Mouse (Mus musculus) inflammation-experienced regulatory T-cells, adult 6 months (primary cell): ENCODE measurements around the gene Wipf1. TPM values are rescaled to one million over a fixed set of nuclear protein-coding genes. Genes with fewer than 3 reads are reported as not detected.

Experiments used
- ATAC-seq: one replicate; pipeline ENCODE4 v1.8.0; 2017
- polyA plus RNA-seq, 3 experiments: library from polyadenylated mRNA; unstranded; fragments of 100-300 nt; shearing (Covaris generic); gene quantifications; one replicate each; pipeline ENCODE4 v1.2.1; 2017

The Wipf1 gene
- polyA plus RNA-seq, 3 experiments from 2014 or later = 61.5 to 101 (median 68.3) TPM

GRCm38 (mm10) chr2:73380298-73380975, 149.1 kb downstream of the Wipf1 start:
- no peak for ATAC-seq

DNA sequence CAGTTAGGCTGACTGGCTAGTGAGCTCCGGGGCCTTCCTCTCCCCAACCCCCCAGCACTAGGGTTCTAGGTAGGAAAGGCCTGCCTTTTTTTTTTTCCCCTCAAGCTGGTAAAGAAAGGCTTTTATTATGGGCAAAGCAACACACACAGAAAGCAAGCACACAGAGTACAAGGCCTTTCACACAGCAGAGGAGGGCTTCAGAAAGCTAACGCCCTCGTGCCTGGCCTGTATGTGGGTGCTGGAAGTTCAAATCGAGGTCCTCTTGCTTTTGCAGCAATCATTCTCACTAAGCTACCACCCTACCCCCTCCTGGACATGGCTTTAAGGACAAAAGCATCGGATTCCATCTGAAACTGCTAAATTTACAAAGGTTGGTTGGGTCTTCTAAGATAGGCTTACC, 149.9 kb downstream of the Wipf1 start:
- no peak for ATAC-seq

Other genes with a start within 250 kb of the Wipf1 start
- gene Scrn3, start 217.1 kb downstream of the Wipf1 start, polyA plus RNA-seq = 10 to 100 TPM in 2 of 3 experiments, 1 to 10 TPM in 1; 8.8 to 13.5 (median 12.5) TPM
- gene Cir1, start 217.0 kb downstream of the Wipf1 start, polyA plus RNA-seq = 10 to 100 TPM; 18.9 to 30.4 (median 30.3) TPM
- 10 to 100 TPM; 22.1 to 24.3 (median 24.1) TPM for gene Gpr155, start 143.2 kb downstream of the Wipf1 start, polyA plus RNA-seq
- gene Chrna1, start 50.6 kb upstream of the Wipf1 start, polyA plus RNA-seq = not detected
- gene Chn1, start 245.6 kb upstream of the Wipf1 start, polyA plus RNA-seq = 1 to 10 TPM in 2 of 3 experiments, under 1 TPM in 1; 0.57 to 4.3 (median 2.3) TPM